Mouse (Mus musculus) adrenal gland (tissue): ENCODE data around the gene Ccdc12.

Experiments
- intact Hi-C: fragments of 180-260 bp; cut with DNase I; formaldehyde crosslinking; loops from one replicate; pipeline ENCODE4 v1.15.1; 2025

Gene Ccdc12

DNA sequence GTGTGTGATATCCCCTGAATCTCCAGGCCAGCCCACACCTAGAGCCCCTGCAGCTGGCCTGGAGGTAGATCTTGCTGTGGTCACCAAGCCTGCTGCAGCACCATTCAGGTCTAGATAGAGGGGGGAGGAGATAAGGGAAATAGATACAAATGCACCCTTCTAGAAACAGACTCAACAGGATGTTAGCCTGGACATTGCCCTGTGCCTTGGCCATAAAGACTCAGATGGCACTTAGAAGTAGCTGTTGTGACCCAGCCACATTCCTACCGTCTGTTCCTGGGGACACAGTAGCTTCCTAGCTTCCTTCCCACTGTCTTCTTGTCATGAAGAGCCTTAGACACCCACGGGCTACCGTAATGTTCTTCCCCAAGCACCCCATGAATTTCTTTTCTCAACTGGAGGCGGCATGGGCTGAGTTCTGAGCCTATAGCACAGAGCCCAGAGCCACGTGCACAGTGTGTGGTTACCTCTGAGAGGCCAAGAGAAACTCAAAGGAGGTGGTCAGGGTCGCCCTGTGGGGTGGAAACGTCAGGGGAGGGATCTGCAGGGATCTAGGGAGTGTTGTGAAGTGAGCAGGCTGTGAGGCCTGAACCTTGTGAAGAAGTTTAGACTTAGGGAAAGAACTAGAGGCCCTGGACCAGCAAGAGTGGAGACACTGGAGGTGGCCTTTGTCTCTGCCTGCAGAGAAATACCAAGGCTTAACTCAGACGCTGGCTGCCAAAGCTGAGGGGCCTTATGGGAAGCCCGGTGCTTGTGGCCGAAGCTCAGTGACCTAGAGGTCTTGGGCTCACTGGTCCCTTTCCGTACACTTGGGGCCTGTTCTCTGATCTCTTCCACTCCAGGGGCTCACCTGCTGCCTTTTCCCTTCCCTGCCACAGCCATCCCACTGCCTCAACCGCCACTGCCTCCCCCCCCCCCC, 45.1 kb downstream of the Ccdc12 start:
- intact Hi-C loops: loop anchor here (10.0 kb wide), 2 partner anchors 257 to 287 kb away; partner anchors contain the start of gene Ngp

DNA sequence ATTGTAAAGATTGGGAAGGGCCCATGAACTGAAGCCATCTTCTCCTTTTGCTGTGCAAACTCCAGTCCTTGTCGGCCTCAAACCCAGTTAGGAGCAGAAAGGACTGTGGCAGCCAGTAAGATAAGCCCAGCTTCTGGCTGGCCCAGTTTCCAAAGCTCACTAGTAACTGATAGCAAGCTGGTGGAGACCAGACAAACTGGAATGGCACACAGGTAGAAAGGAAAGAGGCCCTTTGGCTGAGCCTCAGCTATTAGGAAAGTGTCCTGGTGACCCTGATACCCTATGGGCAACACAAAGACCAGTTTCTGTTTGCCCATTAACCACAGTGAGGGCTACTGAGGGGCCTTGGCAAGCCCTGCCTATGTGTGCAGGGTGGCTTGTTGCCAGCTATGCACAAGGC, 46.5 kb downstream of the Ccdc12 start:
- intact Hi-C loops: loop anchor here (10.0 kb wide), 2 partner anchors 258 to 288 kb away; partner anchors contain the start of gene Ngp

DNA sequence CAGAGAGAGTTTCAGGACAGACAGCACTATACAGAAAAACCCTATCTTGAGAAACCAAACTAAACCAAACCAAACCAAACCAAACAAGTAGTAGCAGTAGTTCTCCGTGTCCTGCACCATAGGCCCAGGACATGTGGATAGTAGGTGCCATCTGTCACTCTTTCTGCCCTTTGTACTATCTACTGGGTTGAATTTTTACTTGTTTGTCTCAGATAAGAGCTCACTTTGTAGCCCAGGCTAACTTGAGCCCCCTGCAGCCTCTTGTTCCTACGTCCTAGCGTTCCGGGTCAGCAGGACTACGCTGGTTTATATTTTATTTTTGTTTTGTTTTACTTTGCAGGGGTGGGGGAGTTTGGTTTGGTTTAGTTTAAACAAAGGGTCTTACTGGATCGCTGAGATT, 47.6 kb downstream of the Ccdc12 start:
- intact Hi-C loops: loop anchor here (10.0 kb wide), 2 partner anchors 259 to 289 kb away; partner anchors contain the start of gene Ngp

DNA sequence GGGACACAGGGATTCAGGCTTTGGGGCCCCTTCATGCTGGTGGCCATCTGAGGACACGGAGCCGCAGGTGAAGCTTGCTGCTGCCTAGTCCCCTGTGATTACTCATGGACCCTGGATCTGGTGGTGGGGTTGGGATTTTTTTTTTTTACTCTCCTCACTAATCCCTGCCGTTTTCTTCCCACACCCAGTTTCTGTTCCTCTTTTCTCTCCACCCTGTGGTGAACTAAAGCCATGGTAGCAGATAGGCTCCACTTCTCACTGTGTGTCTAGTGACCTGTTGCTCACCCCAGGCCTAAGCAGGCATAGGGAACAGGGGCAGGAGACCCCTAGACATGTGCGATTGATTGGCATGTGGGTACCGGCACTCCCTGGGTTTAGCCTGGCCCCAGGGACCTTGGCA, 50.5 kb downstream of the Ccdc12 start:
- intact Hi-C loops: loop anchor here (10.0 kb wide), 2 partner anchors 262 to 292 kb away; partner anchors contain the start of gene Ngp

DNA sequence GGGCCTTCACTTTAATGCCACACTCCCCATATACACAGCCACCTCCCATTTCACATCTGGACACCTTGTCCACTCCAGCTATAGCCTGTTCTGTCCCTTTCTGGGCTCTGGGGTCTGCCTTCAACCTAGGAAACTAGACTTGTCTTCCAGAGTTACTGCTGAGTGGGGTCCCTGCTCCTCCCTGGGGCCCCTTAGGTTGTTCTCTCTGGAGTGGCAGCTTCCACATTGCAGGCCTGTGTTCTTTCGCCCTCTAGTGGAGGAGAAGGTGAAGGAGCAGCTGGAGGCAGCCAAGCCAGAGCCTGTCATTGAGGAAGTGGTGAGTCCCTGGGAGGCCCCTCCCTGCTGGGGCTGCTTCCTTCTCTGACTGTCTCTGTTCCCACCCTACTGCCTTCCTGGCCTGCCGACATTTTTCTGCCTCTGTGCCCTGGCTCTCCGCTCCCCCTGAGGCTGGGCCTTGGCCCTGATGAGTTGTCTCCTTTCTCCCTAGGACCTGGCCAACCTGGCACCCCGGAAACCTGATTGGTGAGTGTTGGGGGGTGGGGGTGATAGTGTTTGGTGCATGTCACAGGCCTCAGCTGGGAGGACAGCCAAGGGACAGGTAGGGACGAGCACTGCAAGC, 53.4 kb downstream of the Ccdc12 start:
- intact Hi-C loops: loop anchor here (1.0 to 10.0 kb wide), 3 partner anchors 74 to 295 kb away; partner anchors contain the start of gene Ngp

DNA sequence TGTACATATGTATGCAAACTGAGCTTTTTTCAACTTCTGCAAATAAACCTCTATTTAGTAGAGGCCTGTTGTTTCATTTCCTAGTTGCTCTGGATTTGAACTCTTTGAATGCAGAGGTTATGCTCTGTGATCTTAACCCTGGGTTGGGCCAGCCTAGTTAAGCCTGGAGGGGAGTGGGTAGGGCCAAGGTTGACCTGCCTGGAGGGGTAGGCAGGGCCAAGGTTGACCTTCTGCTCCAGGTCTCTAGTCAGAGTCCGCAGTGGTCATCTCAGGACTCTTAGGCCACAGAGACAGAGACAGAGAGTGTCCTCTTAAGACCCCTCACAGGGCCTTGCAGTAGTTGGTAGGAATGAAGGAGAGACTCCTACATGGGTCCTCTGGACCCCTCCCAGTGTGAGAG, 55.2 kb downstream of the Ccdc12 start:
- intact Hi-C loops: no loop called here

DNA sequence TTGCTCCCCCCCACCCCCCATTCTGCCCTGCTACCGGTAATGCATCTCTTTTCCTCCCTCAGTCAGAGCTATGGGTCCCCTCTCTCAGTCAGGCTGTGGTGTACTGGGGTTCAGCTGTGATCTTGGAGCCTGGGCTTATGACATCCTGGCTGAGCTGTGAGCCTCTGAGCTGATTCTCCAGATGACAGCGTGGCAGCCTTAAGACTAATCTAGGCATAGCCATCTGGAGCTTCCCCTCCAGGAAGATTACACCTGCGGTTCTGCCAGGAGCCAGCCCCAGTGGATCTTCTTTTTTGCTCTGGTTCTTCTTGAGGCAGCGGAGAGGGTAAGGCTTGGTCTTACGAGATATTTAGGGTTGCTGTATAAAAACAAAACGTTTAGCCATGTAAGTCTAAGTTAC, 55.7 kb downstream of the Ccdc12 start:
- intact Hi-C loops: no loop called here

DNA sequence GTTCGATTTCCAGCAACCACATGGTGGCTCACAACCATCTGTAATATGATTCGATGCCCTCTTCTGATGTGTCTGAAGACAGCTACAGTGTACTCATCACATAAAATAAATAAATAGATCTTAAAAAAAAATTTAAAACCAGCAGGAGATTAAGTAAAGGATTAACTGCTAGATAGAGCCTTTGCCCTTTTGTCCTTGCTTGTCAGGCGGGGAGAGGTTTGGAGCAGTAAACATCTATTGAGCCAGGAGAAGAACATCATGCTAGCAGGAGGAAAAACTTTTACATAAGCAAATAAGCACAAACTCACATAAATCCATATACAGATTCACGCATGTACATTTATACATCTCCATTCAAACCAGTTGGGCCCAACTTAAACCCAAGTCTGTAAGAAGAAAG, 56.2 kb downstream of the Ccdc12 start:
- intact Hi-C loops: no loop called here

DNA sequence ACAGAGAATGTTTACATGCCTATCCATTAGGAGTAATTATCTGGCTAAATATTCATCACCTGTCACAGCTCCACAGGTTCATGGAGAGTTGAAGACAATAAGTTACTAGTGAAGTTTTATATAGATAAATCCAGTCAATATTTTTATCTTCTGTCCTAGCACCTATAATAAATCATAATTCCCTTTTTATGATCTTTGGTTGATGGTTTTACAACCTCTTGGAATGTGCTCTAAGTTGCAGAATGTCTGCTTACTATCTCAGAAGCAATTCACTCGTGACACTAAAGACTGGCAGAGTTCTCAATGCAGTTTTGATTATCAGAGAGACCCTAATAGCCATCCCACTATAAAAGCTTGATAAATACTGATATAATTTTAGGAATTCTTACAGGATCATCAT, 57.1 kb downstream of the Ccdc12 start:
- intact Hi-C loops: no loop called here

DNA sequence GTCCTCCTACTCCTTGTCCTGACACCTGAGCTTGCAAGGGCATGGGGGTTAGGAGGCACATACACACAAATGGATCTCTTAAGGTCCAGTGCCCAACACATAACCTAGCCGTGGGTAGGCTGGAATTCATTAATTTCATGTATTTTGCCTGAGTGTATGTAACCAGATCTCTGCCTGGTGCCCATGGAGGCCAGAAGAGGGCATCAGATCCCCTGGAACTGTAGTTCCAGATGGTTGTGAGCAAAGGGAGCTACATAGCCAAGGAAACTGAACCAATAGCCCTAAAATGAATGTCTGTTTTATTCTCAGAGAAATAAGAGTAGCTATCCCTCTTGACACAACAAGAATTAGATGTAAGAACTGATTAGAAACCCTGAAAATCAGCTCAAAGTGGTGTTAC, 59.1 kb downstream of the Ccdc12 start:
- intact Hi-C loops: loop anchor here (5.0 kb wide), 2 partner anchors 42 to 157 kb away; no protein-coding TSS in a partner anchor

DNA sequence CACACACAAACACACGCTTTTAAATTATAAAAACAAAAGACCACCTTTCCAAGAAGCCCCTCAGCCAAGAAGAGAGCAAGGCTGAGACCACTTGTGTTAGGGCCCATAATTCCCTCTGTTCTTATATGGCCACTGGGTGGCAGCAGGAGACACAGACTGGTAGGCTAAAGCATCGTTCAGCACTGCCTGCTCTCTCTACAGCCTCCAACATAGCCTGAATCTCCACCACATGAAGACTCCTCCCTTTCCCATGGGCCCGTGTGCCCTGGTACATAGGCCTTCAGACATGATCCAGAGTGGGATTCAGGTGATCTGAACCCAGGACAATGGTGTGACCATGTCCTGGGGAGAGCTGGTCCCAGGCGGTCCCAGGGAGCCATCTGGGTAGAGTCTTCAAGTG, 60.5 kb downstream of the Ccdc12 start:
- intact Hi-C loops: loop anchor here (1.0 to 5.0 kb wide), 3 partner anchors 41 to 156 kb away; no protein-coding TSS in a partner anchor

DNA sequence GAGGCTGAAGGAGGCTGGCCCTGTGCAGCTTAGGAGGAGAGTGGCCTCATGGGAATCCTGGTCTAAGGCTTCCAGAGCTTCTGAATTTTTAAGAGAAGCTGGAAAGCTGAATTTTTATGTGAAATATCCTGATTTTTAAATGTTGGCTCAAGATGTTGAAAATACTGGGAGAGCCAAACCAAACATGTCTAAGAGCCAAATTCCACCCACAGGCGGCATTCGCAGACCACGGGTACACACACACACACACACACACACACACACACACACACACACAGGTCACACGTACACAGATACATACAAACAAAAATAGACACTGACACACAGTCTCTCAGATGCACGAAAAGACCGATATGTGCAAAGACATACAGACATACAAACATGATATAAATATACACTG, 61.8 kb downstream of the Ccdc12 start:
- intact Hi-C loops: loop anchor here (5.0 kb wide), 2 partner anchors 39 to 154 kb away; no protein-coding TSS in a partner anchor

DNA sequence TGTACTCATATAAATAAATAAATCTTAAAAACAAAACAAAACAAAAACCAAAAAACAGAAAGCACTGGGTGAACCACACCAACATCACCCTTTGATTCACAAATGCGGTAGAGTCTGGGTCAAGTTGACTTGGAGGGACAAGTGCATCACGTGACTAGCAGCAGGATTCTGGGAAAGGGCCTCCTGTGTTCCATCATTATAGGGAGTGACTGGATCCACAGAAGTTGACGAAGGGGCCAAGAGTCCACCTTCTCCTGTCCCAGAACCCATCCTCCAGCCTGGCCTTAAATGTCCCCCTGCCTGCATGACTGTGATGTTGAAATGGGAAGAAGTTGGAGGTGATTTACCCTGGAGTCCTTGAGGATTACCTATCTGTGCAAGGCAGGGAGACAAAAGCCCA, 62.5 kb downstream of the Ccdc12 start:
- intact Hi-C loops: loop anchor here (5.0 kb wide), 2 partner anchors 38 to 153 kb away; no protein-coding TSS in a partner anchor

DNA sequence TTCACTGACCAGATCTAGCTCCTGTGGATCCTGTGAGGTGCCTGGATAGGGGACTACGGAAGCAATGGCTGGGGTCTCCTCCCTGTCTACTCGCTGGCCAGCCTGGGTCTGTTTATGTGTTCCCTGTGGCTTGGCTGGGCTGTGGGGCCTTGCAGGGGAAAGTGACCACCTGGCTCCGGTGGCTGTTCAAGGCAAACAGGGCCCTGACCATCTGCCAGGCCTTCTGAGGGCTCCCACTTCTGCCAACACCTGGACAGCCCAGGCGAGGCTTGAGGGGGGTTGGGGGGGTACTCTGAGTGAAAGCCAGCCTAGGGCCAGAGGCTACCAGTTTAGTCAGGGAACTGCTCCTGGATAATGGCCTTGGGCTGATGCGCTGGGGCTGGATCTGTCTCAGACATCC, 63.7 kb downstream of the Ccdc12 start:
- intact Hi-C loops: loop anchor here (5.0 kb wide), 2 partner anchors 37 to 152 kb away; no protein-coding TSS in a partner anchor

DNA sequence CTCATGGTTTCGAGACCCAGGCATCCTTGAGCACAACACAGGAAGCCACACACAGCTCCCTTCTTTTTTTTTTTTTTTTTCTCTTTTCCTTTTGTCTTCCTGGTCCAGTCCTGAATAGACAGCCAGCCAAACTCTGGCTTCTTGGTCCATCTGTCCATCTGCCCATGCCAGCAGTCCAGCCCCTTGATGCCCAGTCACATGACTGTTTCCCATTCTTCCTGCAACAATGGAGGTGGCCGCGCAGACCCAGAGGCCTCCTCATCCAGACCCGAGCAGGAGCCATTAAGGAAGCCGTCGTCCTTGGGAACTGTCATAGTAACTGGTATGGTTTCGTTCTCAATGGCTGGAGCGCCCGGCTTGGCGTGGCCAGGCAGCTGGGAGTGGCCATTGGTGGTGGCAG, 65.8 kb downstream of the Ccdc12 start:
- intact Hi-C loops: no loop called here

DNA sequence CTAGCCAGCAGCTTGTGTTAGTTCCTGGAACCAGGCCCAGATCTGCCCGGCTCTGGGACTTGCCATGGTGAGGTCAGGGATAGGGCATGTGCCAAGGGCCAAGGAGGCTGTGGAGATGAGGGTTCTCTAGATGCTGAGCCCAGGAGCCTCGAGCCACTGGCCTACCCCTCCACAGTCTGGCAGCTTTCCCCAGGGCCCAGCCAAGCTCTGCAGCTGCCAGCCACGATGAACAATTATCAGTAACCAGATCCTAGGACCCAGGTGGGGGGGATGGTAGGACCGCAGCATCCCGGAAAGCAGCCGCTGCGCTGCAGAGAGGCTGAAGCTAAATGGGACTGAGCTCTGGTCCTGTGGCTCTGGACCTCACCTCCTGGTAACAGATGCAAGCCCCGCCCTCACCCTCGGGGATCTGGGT, 69.4 kb downstream of the Ccdc12 start:
- intact Hi-C loops: loop anchor here (5.0 kb wide), 1 partner anchor 52 kb away; no protein-coding TSS in a partner anchor

DNA sequence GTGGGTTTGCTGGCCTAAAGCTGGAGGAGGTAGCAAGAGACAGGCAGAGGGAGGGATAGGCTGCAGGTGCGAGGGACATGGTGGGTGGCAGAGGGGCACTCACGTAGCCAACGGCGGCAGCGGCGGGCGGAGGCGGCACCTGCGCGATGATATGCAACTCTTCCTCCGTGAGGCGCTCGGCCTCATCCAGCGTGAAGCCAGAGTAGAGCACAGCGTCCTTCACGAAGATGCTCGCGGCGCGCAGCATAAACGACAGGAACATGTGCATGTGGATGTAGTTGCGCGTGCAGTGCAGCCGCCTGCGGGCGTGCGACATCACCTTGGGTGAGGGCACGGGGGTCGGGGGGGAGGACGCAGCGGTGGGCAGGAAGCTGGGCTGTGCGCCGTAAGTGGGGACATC, 70.6 kb downstream of the Ccdc12 start:
- intact Hi-C loops: loop anchor here (5.0 kb wide), 1 partner anchor 50 kb away; no protein-coding TSS in a partner anchor

DNA sequence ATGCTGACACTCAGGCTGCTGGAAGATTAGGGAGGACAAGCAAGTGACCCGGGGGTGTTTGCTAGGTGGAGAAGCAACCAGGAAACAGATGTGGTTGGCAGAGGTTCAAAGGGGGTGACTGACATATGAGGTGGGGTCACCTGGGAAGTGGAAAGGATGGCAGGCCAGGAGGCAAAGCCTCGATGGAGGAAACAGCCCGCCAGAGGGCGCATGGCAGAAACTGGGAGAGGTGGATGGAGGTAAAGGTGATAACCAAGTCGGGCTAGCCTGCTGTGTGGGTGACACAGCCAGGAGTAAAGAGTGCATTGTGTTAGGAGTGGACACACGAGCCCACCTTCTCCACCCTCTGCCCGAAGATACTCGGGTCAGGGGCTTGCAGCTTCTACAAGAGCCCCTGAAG, 73.5 kb downstream of the Ccdc12 start:
- intact Hi-C loops: loop anchor here (5.0 kb wide), 1 partner anchor 47 kb away; no protein-coding TSS in a partner anchor

DNA sequence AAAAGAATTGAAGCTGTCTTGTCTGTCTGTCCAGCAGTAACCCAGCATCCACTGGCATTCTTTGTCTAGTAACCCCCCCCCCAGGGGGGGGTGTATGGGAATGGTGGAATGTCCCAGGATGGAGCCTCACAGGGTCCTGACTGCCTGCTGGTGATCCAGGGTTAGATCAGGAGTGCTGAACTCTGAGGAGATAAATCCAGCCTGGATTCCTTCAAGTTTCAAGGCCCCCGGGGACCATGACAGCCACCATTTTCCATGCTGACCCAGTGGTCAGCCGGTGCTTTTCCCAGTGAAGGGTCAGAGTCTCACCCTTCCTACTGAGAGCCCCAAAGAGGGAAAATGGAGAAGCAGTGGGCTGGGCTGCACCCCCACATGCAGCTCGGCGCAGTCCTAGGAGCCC, 75.6 kb downstream of the Ccdc12 start:
- intact Hi-C loops: no loop called here

DNA sequence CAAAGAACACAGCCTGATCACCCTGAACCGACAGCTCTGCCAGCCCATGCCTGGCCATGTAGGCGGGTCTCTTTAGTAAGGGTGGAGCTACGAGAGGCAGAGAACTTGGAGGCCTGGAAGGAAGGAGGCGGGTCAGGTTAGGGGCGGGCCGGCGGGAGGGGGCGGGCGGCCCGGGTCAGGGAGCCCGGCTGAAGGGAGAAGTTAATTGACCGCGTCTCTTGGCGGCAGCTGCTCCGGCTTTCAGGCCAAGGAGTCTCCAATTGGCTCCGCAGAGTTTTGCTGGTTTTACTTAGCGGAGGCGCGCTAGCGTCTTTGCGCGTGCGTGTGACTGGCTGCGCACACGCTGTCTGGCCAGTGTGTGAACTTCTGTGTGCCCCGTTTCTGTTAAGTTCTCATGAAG, 76.3 kb downstream of the Ccdc12 start:
- intact Hi-C loops: no loop called here

DNA sequence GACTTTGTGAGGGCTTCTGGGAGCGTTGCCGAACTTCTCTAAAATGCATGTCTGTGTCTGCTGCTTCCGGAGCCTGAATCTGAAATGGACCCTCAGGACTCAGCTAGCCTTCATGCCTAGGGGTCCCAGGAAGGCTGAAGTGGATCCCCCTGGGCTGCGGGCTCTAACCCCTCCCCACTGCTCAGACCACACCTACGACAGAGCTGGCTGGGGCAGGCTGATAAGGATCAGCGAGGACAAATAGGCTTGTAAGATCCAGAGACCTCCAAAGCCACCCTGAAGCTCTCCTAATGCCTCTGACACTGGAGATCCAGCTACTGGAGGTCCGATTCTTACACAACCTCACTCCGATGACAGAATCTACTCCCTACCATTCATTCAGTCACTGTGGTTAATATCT, 76.8 kb downstream of the Ccdc12 start:
- intact Hi-C loops: no loop called here

DNA sequence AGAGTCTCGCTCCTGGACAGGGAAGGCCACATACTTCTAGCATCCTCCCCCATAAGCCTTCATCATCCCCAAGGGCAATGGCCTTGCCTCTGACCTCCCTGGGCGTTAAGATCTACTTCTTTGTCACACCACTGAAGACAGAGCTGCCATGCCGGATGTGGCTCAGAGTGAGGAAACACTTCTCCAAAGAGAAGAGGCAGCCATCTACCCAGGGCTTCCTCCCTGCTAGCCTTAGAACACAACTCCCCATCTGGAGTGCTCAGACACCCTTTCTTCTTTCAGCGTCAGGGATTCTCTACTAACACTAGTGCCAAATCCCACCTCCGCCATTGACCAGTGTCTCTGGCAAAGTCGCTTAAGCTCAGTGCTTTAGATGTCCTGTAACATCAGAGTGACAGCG, 77.9 kb downstream of the Ccdc12 start:
- intact Hi-C loops: no loop called here
